Mouse (Mus musculus): ENCODE data around the gene Masp1. TPM values are rescaled to one million over a fixed set of nuclear protein-coding genes. Genes with fewer than 3 reads are reported as not detected.

Masp1 gene
- total RNA-seq (2021), result 1 to 10 TPM; 8.0 to 9.0 TPM
- long read RNA-seq, experiment 1, partial matches to known transcripts, result 1 of 11 reads
- long read RNA-seq, experiment 1, other reads (novel, unspliced or antisense), result 6 of 11 reads
- long read RNA-seq, experiment 2, partial matches to known transcripts, result 1 of 9 reads
- long read RNA-seq, experiment 2, other reads (novel, unspliced or antisense), result 6 of 9 reads

- no peak for DNase-seq (ENCODE audit: low spot score in 2 of 2)
Measured at GRCm38 (mm10) chr16:23520235-23520871, at the start of gene Masp1, which contains the start of gene Rtp4. Masp1 (minus strand) TSS chr16:23520815. Rtp4 (plus strand) TSS chr16:23520291.

- no peak for DNase-seq (ENCODE audit: low spot score in 2 of 2)
Measured at GRCm38 (mm10) chr16:23568369-23568958, 47.8 kb upstream of the Masp1 start.

- DNase-seq (ENCODE audit: low spot score in 2 of 2), result no peak
Measured at GRCm38 (mm10) chr16:23557669-23558068, 37.1 kb upstream of the Masp1 start.

GRCm38 (mm10) chr16:23557195-23557594 lies 36.6 kb upstream of the Masp1 start:
- no peak for DNase-seq (ENCODE audit: low spot score in 2 of 2)

- no peak for DNase-seq (ENCODE audit: low spot score in 2 of 2)
Measured at GRCm38 (mm10) chr16:23554673-23555072, 34.1 kb upstream of the Masp1 start.

- no peak for DNase-seq (ENCODE audit: low spot score in 2 of 2)
Measured at GRCm38 (mm10) chr16:23550981-23551582, 30.5 kb upstream of the Masp1 start.

GRCm38 (mm10) chr16:23550346-23550980 lies 29.8 kb upstream of the Masp1 start:
- DNase-seq (ENCODE audit: low spot score in 2 of 2), result peak in 1 of 2 experiments; percentile 45

- no peak for DNase-seq (ENCODE audit: low spot score in 2 of 2)
Measured at GRCm38 (mm10) chr16:23547783-23548182, 27.2 kb upstream of the Masp1 start.

- DNase-seq (ENCODE audit: low spot score in 2 of 2), result no peak
Measured at GRCm38 (mm10) chr16:23544361-23544760, 23.7 kb upstream of the Masp1 start.

GRCm38 (mm10) chr16:23542866-23543265 lies 22.3 kb upstream of the Masp1 start:
- DNase-seq (ENCODE audit: low spot score in 2 of 2), result no peak

GRCm38 (mm10) chr16:23541046-23541445 lies 20.4 kb upstream of the Masp1 start:
- no peak for DNase-seq (ENCODE audit: low spot score in 2 of 2)

- DNase-seq (ENCODE audit: low spot score in 2 of 2), result no peak
Measured at GRCm38 (mm10) chr16:23533707-23534106, 13.1 kb upstream of the Masp1 start.

GRCm38 (mm10) chr16:23529186-23529585 lies 8.6 kb upstream of the Masp1 start:
- DNase-seq (ENCODE audit: low spot score in 2 of 2), result no peak

- DNase-seq (ENCODE audit: low spot score in 2 of 2), result no peak
Measured at GRCm38 (mm10) chr16:23522081-23522480, 1.5 kb upstream of the Masp1 start.

- no peak for DNase-seq (ENCODE audit: low spot score in 2 of 2)
Measured at GRCm38 (mm10) chr16:23521092-23521491, 477 bp upstream of the Masp1 start.

GRCm38 (mm10) chr16:23519771-23520170 lies 844 bp downstream of the Masp1 start:
- DNase-seq (ENCODE audit: low spot score in 2 of 2), result no peak

- no peak for DNase-seq (ENCODE audit: low spot score in 2 of 2)
Measured at GRCm38 (mm10) chr16:23518567-23519369, 1.8 kb downstream of the Masp1 start.

GRCm38 (mm10) chr16:23517754-23518566 lies 2.7 kb downstream of the Masp1 start:
- DNase-seq (ENCODE audit: low spot score in 2 of 2), result no peak

GRCm38 (mm10) chr16:23517230-23517629 lies 3.4 kb downstream of the Masp1 start:
- DNase-seq (ENCODE audit: low spot score in 2 of 2), result no peak

GRCm38 (mm10) chr16:23516606-23517005 lies 4.0 kb downstream of the Masp1 start:
- DNase-seq (ENCODE audit: low spot score in 2 of 2), result no peak

Data from gastrocnemius, postnatal 4 days (tissue).